Mouse (Mus musculus) liver, postnatal 0 days (tissue): ENCODE measurements around the gene Tmcc3.
"Not testable (repeated sequence)": the region's sequence is repeated elsewhere in the genome, so short reads cannot be mapped to it uniquely, and the experiment has no call there.

Experiments used
- CTCF ChIP-seq: sonication (generic); IDR thresholded peaks from 2 replicates; pipeline ENCODE4 v1.5.1; 2016; ENCODE audit warnings: antibody characterized with exemption, low read depth
- EP300 ChIP-seq: IDR thresholded peaks from 2 replicates; pipeline ENCODE4 v1.6.1; 2016; ENCODE audit warnings: antibody characterized with exemption, low read depth, mild to moderate bottlenecking

GRCm38 (mm10) chr10:94599846-94600245 lies 288.1 kb downstream of the Tmcc3 start:
- TF ChIP-seq CTCF, EP300: not testable (repeated sequence)
